Mouse (Mus musculus): ENCODE results near the gene Apoa2.

GRCm38 (mm10) chr1:171189046-171189445, 35.8 kb upstream of the Apoa2 start:
- TF ChIP-seq CTCF (IDR thresholded peaks at IDR 0.05; ENCODE audit: borderline replicate concordance, control insufficient read depth, extremely low read depth, insufficient read depth, low read length, poor library complexity) = no peak
- no peak for TF ChIP-seq POLR2A (IDR thresholded peaks at IDR 0.05; ENCODE audit: control insufficient read depth, extremely low read depth, insufficient read depth, low read length, poor library complexity)

All from thymus, adult 2 months (tissue).